Mouse (Mus musculus) granulocyte monocyte progenitor cell, adult 5-6 weeks (primary cell): ENCODE data around the gene Creb5. TPM values are rescaled to one million over a fixed set of nuclear protein-coding genes. Genes with fewer than 3 reads are reported as not detected.

ENCODE experiments used
- ATAC-seq: replicated peaks from 2 replicates; pipeline ENCODE4 v1.8.0; 2016; ENCODE audit warnings: mild to moderate bottlenecking, moderate TSS enrichment, inconsistent platforms; ENCODE audit not compliant: poor library complexity, severe bottlenecking
- total RNA-seq, 2 experiments: library from RNA; stranded (forward) in 1 of 2; stranded (reverse) in 1 of 2; fragments of 200-712, 200-1000 nt in 1 of 2; fragments of >200 nt in 1 of 2; fragmentation: Nextera tagmentation in 1 of 2; gene quantifications; 2 replicates each; pipeline ENCODE4 v1.2.3; 2014 to 2017

The Creb5 gene
- total RNA-seq, 2 experiments from 2014 or later, result 0.15 TPM; not detected in 1

DNA sequence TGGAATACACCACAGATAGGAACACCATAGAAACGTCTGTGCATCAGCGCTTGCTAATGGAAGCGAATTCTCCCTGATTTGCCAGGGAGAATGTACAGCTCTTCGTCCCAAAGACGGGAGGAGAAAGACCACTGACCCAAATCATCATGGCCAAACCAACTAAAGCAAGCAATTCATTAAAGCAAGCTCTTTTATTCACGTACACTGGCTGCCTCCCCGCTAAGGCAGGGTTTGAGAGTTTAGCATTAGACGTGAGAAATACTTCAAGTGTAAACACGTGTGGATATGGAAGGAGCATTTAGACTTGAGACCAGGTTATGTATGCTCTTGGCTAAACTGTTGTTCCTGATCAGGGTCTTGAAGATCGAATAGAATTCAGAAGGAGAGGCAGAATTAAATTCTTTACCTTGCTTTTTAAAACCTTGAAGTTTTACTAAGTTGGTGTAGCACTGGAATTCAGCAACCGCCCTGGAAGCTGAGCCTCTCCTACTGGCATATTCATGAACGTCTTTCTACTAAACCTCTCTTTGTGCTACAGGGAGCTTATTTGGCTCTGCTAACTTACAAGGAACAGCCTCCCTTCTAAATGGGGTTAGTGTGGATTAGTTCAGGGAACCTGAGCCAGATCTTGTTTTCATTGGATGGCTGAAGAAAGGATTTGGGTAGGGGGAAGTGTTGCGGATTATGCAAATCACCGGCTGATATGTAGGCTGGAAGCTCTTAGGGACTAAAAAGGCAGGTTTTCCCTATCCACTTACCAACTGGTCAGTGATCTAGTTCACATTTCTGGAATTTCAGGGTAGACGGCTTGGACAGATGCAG, 337.6 kb downstream of the Creb5 start:
- no peak for ATAC-seq

DNA sequence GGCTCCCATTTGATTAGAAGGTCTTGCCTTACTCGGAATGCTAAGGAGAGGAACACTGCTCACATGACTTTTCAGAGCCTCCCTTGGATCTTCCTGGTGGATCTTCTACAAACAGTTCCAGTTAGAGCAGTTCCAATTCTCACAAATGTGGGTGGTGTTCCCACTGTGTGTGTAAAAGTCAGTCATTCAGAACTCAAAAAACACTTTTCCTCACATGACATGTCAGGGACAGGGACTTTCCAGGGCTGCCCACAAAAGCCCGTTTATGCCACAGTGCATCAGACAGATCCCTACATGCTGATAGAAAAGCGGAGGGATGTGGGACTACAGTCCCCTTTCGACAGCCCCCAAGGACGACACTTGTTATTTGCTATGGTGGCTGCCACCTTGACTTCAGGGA, 339.0 kb downstream of the Creb5 start:
- no peak for ATAC-seq

DNA sequence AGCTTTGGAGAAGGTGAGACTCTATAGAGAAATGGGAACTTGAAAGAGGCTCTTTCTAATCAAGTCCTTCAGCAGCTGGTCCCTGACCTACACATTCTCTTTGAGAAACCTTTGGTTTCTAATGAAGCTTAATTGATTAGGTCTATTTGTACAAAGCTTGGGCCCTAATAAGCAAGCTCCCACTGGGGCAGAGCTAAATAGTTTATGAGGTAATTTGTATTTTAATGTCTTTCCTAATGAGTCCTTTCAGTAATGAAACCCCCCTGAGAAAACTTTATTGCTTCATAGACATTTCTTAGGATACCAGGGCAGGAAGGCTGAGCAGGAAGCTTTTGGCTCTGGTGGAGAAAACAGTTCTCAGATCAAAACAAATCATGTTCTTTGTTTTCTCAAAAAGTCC, 341.6 kb downstream of the Creb5 start:
- no peak for ATAC-seq

DNA sequence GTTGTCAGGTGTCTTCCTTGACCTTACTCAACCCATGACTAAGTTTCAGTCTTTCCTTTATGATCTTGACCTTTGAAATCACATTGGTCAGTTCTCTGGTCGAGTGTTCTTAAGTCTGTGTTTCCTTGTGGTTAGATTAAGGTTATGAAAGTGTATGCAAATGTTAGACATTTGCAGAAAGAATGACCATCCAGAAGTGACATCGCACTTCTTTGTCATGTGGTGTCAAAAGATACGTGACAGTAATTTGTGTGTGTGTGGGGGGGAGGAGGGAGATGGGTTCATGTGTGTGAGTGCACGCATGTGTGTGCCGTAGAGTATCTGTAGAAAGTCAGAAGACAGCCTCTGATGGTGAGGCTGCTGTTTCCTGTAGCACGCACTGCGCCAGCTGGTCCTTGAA, 348.4 kb downstream of the Creb5 start:
- no peak for ATAC-seq

DNA sequence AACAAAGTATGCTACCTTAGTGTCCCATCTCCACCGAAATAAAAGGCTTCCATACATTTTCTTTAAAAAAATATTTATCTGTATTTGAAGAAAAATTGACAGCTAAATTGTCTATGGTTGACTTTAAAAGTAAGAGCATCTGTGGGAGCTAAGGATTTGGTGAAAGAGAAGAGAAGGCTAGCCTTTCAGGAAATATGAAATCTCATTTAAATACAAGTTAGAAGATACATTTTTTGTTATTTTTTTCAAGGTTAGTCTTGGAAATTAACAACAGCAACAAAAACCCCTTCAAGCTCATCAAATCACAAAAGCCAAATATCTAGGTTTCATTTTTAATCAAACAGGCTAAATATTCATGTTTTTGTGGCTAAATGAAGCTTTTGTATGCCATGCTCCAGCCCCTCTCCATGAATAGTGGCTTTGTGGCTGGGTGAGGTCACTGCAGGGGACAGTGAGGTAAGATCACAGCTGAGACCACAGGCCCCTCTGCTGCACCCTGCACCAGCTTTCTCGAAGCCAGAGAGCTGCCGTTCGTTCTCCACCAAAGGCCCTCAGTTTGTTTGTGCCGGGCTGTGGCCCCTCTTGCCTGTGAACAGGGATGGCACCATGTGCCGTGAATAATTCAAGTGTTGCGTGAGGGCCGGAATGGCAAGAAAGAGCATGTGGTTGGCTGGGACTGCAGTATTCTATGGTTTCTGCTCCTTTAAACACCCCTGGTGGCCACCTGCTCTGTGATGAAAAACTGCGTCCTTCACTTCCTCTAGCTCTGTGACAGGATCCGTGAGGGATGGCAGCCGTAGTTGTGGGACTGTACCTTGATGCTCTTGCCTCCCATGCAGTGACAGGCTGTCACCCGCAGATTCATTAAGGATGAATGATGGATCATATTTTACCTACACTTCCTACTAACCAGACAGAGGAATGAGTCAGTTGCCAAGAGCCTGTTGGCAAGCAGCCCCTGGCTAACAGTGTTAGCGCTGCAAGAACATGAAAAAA, 350.6 kb downstream of the Creb5 start:
- no peak for ATAC-seq

DNA sequence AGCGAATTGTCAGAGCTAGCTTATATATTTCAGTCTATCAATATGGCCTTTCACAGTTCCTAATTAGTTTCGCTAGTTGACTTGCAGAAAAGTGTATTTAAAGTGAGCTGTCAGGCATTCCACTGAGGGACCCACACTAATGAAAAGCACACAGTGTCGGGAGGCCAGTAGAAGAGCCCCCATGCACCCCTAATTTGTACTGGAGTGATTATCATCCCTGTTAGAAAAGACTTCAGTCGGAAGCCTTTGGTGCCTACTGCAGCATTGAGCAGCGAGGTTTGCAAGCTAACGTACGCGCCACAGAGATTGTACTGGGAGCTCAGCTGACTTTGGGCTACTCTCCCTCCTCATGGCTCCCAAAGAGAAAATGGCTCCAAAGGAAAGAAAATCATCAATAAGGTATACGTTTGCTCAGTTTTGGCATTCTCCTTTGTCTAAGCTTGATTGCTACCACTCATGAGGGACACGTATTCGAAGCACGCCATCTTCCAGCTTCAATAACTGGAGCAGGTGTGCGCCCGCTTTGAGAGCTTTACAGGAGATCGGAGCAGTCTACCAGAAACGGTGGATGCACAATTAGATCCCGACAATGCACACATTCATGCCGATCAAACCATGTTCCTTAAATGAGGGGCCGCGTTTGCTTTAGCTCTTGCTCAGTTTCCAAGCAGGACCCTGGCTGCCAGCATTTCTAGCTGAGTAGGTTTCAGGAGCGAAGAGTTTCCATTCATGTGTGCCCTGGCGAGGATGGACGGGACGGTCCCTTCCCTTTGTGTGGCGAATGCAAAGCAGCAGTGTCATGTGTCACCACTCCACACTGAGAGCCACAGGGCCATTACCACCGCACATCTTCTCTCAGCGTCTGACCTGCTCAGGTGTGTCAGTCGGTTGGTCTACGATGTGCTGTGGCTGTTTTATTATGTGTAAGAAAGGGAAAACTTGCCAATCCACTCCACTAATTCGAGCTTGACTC, 354.8 kb downstream of the Creb5 start:
- ATAC-seq, result no peak

DNA sequence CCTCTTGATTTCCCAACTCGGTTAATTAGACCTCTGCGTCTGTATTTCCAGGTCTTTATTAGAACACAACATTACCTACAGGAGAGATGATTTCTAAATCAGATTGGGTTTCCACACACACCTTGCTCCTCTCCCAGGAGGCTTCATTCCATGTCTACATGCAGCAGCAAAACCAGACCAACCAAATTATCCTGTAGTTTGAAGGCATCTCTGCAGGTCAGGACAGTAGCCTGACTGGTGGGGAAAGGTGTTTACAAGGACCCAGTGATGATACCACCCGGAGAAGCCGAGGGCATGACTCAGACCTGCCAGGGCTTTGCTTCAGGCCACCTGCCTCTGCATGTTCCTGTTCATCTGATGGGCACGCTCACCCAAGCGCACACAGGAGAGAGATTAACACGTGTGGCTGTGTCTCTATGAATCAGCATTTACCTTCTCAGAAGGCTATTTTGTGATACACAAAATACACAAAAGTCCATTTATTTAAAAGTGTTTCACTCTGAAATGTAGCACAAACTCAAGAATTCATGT, 355.8 kb downstream of the Creb5 start:
- ATAC-seq, result no peak

DNA sequence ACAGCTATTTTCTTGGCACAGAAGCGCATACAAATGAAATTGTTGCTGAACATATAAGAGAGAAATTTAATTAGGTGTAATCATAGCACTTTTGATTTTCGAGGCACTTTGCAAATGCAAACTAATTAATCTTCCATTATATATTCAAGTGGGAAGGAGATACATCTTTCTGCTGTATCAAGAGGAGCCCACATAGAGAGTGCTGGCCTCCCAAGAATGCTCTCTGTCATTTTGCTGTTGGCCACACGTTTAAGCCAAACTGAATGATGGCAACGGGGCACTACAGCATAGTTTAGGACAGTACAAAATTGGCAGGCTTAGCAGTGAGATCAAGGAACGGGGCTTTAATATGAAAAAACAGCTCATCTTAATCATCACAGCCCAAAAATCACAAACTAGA, 356.4 kb downstream of the Creb5 start:
- no peak for ATAC-seq

DNA sequence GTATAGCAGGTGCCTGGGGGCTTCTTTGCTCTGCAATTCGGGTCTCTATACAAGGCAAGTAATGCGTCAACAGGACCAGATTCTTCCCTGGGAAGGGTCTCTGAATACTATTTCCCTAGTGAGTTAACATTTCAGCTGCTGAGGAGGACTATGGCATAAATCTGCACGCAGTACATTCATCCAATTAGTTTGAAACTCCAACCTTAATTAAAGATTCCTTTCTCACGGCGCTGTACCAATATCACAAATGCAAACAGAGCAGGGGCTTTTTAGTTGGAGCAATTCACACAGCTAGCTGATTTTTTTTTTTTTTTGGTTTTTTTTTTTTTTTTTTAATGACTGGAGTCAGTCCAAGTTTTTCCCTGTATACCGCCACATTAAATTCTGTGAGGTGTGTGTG, 357.0 kb downstream of the Creb5 start:
- no peak for ATAC-seq

DNA sequence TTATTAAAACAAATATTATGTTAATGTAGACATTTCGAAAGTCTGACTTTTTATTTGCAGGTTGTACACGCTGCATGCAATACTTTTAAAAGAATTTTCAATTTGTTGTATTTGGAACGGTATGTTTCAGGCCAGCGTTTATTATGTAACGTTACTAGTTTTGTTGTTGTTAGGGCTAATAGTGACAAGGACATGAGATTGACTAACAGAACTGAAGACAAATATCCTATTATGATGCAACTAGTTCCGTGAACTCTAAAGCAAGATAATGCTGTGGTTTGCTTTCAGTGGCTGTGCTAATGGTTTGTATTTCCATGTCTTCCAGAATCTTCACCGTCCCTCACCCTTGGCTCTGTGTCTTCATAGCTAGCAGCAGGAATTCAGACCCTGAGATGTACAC, 357.9 kb downstream of the Creb5 start:
- ATAC-seq, result no peak

DNA sequence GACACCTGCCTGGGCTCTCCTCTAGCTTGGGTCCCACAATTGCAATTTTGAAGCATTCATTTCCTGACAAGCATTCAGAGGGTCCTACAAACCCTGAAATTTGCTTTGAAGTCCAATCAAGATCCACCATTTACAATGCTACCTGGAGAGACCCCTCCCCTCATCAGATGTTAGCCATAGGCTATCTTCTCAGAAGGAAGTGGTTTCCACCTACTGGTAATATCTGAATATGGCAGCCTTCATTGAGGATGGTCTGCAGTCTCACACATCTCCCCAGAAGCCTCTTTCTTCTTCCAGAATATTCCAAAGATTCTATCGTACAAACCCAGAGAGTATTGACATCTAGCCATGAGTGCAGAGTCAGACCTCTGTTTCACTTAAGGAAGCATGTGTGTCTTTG, 362.7 kb downstream of the Creb5 start:
- ATAC-seq, result no peak

DNA sequence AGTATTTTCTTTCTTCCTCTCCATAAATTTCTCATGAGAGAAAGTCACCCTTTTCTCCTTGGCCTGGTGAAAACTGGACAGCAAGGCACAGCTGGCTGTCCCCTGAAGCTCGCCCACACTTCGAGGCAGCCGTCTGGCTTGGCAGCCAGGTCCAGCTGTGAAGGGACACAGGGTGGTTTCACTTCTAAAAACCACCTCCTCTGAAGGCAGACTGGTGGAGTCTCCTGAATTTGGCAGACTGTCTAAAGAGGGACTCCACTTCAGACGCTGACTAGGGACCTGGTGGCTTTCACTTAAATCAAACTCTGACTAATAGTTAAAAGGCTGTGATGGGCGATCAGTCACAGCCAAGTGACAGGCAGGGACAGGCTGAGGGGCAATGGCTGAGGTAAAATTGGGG, 365.6 kb downstream of the Creb5 start:
- ATAC-seq, result no peak

DNA sequence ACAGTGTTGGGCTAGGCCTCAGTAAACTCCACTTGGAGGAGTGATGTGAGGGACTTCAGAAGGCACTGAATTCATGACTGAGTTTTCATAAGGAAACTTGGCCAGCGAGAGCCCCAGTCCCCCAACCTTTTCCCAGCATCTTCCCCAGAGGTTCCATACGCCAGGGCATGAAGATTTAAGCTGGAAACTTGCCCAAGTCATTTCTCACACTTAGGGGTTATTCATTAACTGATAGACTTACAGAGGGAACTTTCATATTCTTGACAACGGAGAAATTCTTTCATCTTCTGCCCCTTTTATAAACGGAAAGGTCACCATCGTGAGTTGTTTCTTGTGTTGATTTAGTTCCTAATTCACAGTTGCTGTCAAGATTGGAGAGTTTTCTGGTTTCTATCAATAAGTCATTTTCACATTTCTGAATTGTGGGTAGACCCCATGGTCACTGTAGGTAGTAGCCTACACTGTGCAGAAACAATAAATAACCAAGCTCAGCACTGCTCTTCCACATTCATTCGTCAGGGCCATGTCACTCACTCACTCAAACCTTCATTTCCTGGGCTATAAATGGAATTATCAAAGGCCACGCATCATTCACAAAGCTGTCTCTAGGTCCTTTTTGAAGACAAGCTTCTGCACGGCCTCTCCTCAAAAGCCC, 366.8 kb downstream of the Creb5 start:
- ATAC-seq, result no peak

DNA sequence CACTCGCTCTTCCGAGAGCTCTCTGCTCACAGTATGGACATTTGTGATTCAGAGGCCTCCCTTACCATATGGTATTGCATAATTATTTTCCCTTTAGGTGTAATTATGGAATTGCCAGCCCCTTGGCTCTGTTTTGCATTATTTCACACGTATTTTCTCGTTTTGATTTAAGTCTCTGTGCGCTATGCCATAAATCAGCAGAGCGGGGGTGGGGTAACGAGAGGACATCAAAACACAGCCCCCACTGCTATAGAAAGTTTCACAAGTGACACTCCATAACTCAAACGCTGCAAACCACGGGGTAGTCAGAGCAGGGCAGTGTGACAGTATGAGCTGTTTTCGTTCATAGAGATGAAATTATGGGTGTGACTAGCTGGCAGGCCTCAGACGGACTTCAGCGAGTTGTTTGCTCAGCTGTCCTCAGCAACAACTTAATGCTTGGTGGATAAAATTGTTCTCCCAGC, 367.3 kb downstream of the Creb5 start:
- no peak for ATAC-seq

DNA sequence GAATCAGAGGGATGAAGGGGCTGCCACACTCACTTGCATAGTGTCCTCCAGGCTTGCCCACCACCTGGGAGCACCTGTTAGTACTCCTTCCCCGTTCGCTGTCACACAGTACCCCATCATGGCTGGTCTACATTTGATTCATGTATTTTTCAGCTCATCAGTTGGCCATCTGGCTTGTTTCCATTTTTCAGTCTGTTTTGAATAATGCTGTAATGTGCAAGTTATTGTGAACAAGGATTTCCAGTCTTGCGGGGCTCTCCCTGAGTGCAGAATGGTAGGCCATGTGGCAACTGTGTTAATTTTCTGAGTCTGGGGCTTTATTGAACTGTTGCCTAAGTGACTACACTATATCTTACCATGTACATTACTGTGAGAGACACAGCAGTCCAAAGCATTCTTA, 369.4 kb downstream of the Creb5 start:
- ATAC-seq, result no peak

DNA sequence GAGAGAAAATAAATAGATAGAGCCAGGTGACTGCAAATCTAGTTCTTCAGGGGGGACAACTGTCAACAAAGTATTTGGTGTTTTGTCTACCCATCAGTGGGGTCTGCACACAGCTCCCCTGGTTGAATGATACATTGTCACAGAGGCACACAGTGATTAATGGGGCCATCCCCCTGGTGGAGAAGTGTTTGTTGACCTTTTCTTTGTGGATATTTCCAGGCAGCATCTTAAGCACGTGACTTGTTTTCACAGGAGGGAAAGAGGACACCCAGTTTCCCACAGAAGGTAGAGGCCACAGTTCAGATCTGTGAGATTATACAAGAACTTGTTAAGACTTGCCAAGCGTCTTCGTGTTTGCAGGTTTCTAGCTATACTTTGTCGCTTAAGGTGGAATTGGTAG, 370.4 kb downstream of the Creb5 start:
- ATAC-seq, result no peak

DNA sequence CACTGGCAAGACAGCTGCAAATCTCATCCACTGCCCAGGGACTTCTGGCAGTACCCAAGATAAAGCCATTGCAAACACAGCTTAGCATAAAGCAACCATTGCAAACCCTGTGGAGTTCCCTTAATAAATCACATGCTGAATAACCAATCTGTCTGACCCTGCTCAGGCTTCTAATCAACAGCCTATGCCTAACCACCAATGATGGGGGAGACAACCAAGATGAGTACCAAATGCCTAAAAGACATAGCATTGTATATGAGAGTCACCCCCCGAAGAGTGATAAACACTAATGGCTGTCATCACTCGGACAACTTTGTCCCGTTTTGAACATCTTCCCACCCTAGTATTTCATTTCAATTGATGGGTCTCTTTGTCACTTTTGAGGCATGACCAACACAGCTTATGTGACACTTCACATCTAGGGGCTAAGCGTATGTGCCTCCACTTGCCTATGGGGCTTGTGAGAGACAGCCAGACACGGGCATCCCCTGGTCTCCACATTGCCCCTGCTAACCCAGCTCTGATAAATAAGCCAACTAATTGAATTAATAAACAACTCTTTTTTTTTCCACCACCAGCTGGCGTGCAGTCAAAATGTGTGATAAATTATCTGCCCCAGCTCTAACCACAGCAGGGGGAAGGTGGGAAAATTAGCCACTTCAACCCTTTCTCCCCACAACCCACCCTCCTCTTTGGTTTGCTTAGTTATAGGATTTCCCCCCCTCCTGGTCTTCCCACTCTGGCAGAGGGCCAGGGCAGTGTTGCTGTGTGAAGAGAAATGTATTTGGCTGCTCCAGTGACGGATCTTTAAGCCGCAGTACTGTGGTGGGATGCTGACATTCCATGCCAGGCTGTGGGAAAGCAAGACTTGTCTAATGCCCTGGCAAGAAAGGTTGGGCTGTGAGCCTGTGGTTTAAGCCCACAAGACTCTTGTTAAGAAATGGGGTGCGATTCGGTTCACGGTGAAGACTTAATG, 376.1 kb downstream of the Creb5 start:
- no peak for ATAC-seq

DNA sequence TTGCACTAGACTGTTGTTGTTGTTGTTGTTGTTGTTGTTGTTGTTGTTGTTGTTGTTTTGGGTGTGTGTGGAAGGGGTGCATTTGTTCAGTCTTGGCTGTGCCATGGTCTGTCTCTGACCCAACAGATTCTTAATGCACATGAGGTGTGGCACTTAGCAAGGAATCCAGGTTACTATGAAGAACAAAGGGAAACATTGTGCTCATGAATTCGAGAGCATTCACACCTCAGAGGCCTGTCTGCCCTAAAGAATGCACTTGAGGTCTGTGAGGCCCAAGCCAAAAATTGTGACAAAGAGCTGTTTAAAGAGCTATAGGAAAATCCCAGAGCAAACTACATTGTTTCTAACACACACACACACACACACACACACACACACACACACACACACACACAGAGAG, 377.7 kb downstream of the Creb5 start:
- no peak for ATAC-seq
